Mouse (Mus musculus) forebrain, embryonic 12.5 days (tissue): Measurements from ENCODE around the gene Ddx58. TPM values are rescaled to one million over a fixed set of nuclear protein-coding genes. Genes with fewer than 3 reads are reported as not detected.
A peak's percentile ranks its signal among the peaks of the same experiment; 100 is the strongest.

Experiments
- ATAC-seq: fragments of 200-750 bp; cut with Nextera tagmentation; 2 replicates; pipeline ENCODE4 v1.8.0; 2017; ENCODE audit warnings: moderate TSS enrichment; ENCODE audit not compliant: low FRiP score
- H3K27ac ChIP-seq: fragments of 300-500 bp; sonication (generic); 2 replicates; pipeline ENCODE4 v1.5.1; 2016; ENCODE audit warnings: mild to moderate bottlenecking
- H3K27me3 ChIP-seq: fragments of 300-500 bp; sonication (generic); 2 replicates; pipeline ENCODE4 v1.6.1; 2016; ENCODE audit warnings: mild to moderate bottlenecking
- H3K36me3 ChIP-seq: fragments of 300-500 bp; sonication (generic); replicated peaks from 2 replicates; pipeline ENCODE4 v1.6.1; 2016; ENCODE audit warnings: mild to moderate bottlenecking
- H3K4me1 ChIP-seq: fragments of 300-500 bp; sonication (generic); 2 replicates; pipeline ENCODE4 v1.6.1; 2016
- H3K4me2 ChIP-seq: fragments of 300-500 bp; sonication (generic); 2 replicates; pipeline ENCODE4 v1.6.1; 2016; ENCODE audit warnings: mild to moderate bottlenecking, moderate library complexity
- H3K4me3 ChIP-seq: fragments of 300-500 bp; sonication (generic); replicated peaks from 2 replicates; pipeline ENCODE4 v1.5.1; 2016; ENCODE audit warnings: mild to moderate bottlenecking
- H3K9ac ChIP-seq: fragments of 300-500 bp; sonication (generic); 2 replicates; pipeline ENCODE4 v1.6.1; 2016; ENCODE audit warnings: mild to moderate bottlenecking
- H3K9me3 ChIP-seq: fragments of 300-500 bp; sonication (generic); 2 replicates; pipeline ENCODE4 v1.6.1; 2016
- WGBS: fragments of 180-500 bp; shearing (Covaris S2); methylation state at CpG from one replicate; pipeline ENCODE4 v1.1.7; 2016; 5-methylcytosine and 5-hydroxymethylcytosine counted together
- polyA plus RNA-seq: library from polyadenylated mRNA; unstranded; fragments of >200 nt; fragmentation: Nextera tagmentation; extraction: Ambion mirVana; gene quantifications from 2 replicates; pipeline ENCODE4 v1.2.1, GENCODE M21; 2016

Ddx58 gene
- 2.7 and 4.2 TPM in 2 replicates for polyA plus RNA-seq

GRCm38 (mm10) chr4:40239409-40240271, at the start of gene Ddx58:
Gene Ddx58, minus strand, starts transcription at chr4:40239828.
- peak within 1 kb of the TSS; percentile 48 for H3K4me3 ChIP-seq
- H3K4me2 ChIP-seq = peak within 1 kb of the TSS; percentile 79
- H3K4me1 ChIP-seq = peaks cover 15% of the 10 kb centered on the region
- WGBS = 6% methylated on average over 31 of the region's 35 CpGs
- H3K9ac ChIP-seq = peak within 1 kb of the TSS; percentile 59
- no peaks in the 10 kb centered on the region for H3K36me3 ChIP-seq
- no peaks in the 10 kb centered on the region for H3K9me3 ChIP-seq
- no peak within 1 kb of the TSS for H3K27ac ChIP-seq
- ATAC-seq = peak; percentile 58
- H3K27me3 ChIP-seq = no peaks in the 10 kb centered on the region

- Histone ChIP-seq H3K4me1 (no peaks in the 10 kb centered on the region), H3K27me3 (no peaks in the 10 kb centered on the region), H3K9me3 (no peaks in the 10 kb centered on the region), H3K27ac (no peak overlapping the region), H3K9ac (no peak overlapping the region), H3K4me2 (no peak overlapping the region), H3K36me3 (no peaks in the 10 kb centered on the region), H3K4me3 (no peak overlapping the region)
- no peak for ATAC-seq
- 90% methylated on average over 2 of the region's 2 CpGs for WGBS
These were observed 49.4 kb upstream of the Ddx58 start for GRCm38 (mm10) chr4:40289046-40289445.

- H3K4me3 ChIP-seq = no peak overlapping the region
- H3K36me3 ChIP-seq = no peaks in the 10 kb centered on the region
- 79% methylated on average over 6 of the region's 6 CpGs for WGBS
- no peak for ATAC-seq
- H3K9me3 ChIP-seq = no peaks in the 10 kb centered on the region
- no peak overlapping the region for H3K27ac ChIP-seq
- H3K4me2 ChIP-seq = no peak overlapping the region
- H3K27me3 ChIP-seq = no peaks in the 10 kb centered on the region
- H3K4me1 ChIP-seq = no peaks in the 10 kb centered on the region
- no peak overlapping the region for H3K9ac ChIP-seq
These were observed 47.8 kb upstream of the Ddx58 start for GRCm38 (mm10) chr4:40287415-40287814.

GRCm38 (mm10) chr4:40285582-40285981, 46.0 kb upstream of the Ddx58 start:
- ATAC-seq = no peak
- 20% methylated on average over 4 of the region's 4 CpGs for WGBS
- H3K36me3 ChIP-seq = no peaks in the 10 kb centered on the region

GRCm38 (mm10) chr4:40279276-40279900, 39.8 kb upstream of the Ddx58 start, which contains the start of gene Ndufb6:
Gene Ndufb6, minus strand, starts transcription at chr4:40279421.
- H3K27ac ChIP-seq = peak within 1 kb of the TSS; percentile 47

More at GRCm38 (mm10) chr4:40285582-40285981, 46.0 kb upstream of the Ddx58 start:
- Histone ChIP-seq H3K9ac (no peak overlapping the region), H3K9me3 (no peaks in the 10 kb centered on the region), H3K4me3 (no peak overlapping the region), H3K4me2 (no peak overlapping the region), H3K4me1 (no peaks in the 10 kb centered on the region), H3K27me3 (no peaks in the 10 kb centered on the region), H3K27ac (no peak overlapping the region)

GRCm38 (mm10) chr4:40278880-40279275, 39.2 kb upstream of the Ddx58 start:
- whole genome bisulfite sequencing = under 1% methylated on average over 21 of the region's 21 CpGs
- Histone ChIP-seq H3K27me3 (no peaks in the 10 kb centered on the region), H3K4me3 (peak overlapping the region; percentile 85), H3K4me1 (peaks cover 13% of the 10 kb centered on the region), H3K9me3 (no peaks in the 10 kb centered on the region), H3K4me2 (peak overlapping the region; percentile 94), H3K9ac (peak overlapping the region; percentile 82), H3K36me3 (peaks cover 21% of the 10 kb centered on the region), H3K27ac (peak overlapping the region; percentile 42; the same call in 1 of the 2 replicates)
- ATAC-seq = peak; percentile 77

More at GRCm38 (mm10) chr4:40279276-40279900, 39.8 kb upstream of the Ddx58 start, which contains the start of gene Ndufb6:
- Histone ChIP-seq H3K9ac (peak within 1 kb of the TSS; percentile 82), H3K36me3 (peaks cover 19% of the 10 kb centered on the region), H3K4me1 (peaks cover 13% of the 10 kb centered on the region), H3K27me3 (no peaks in the 10 kb centered on the region), H3K4me2 (peak within 1 kb of the TSS; percentile 94), H3K4me3 (peak within 1 kb of the TSS; percentile 85), H3K9me3 (no peaks in the 10 kb centered on the region)
- WGBS = under 1% methylated on average over 36 of the region's 36 CpGs
- ATAC-seq = peak; percentile 96

- peak within 1 kb of the TSS; percentile 89 for H3K9ac ChIP-seq
- H3K36me3 ChIP-seq = peaks cover 20% of the 10 kb centered on the region
- H3K4me2 ChIP-seq = peak within 1 kb of the TSS; percentile 89
- ATAC-seq = peak; percentile 95
- no peaks in the 10 kb centered on the region for H3K27me3 ChIP-seq
- under 1% methylated on average over 38 of the region's 38 CpGs for WGBS
- H3K9me3 ChIP-seq = no peaks in the 10 kb centered on the region
- H3K4me1 ChIP-seq = peaks cover 24% of the 10 kb centered on the region
- peak within 1 kb of the TSS; percentile 71 for H3K4me3 ChIP-seq
- peak within 1 kb of the TSS; percentile 97 for H3K27ac ChIP-seq
These were observed 29.9 kb upstream of the Ddx58 start, which contains the start of the genes Smim27 and Topors for GRCm38 (mm10) chr4:40269430-40270032. Gene Smim27, plus strand, starts transcription at chr4:40269579. Gene Topors, minus strand, starts transcription at chr4:40269850.

GRCm38 (mm10) chr4:40268835-40269234, 29.2 kb upstream of the Ddx58 start:
- H3K36me3 ChIP-seq = peaks cover 18% of the 10 kb centered on the region
- peaks cover 24% of the 10 kb centered on the region for H3K4me1 ChIP-seq
- no peaks in the 10 kb centered on the region for H3K9me3 ChIP-seq
- ATAC-seq = peak; percentile 9
- peak overlapping the region; percentile 89 for H3K9ac ChIP-seq
- peak overlapping the region; percentile 89 for H3K4me2 ChIP-seq
- peak overlapping the region; percentile 71 for H3K4me3 ChIP-seq
- peak overlapping the region; percentile 97 for H3K27ac ChIP-seq
- no peaks in the 10 kb centered on the region for H3K27me3 ChIP-seq
- under 1% methylated on average over 16 of the region's 16 CpGs for WGBS

GRCm38 (mm10) chr4:40268204-40268813, 28.7 kb upstream of the Ddx58 start:
- H3K9ac ChIP-seq = peak overlapping the region; percentile 89
- peaks cover 24% of the 10 kb centered on the region for H3K4me1 ChIP-seq
- H3K4me3 ChIP-seq = peak overlapping the region; percentile 71
- H3K27ac ChIP-seq = peak overlapping the region; percentile 97
- ATAC-seq = peak; percentile 83
- H3K4me2 ChIP-seq = peak overlapping the region; percentile 89
- H3K36me3 ChIP-seq = peaks cover 17% of the 10 kb centered on the region; the same call in 1 of the 2 replicates
- no peaks in the 10 kb centered on the region for H3K27me3 ChIP-seq
- no peaks in the 10 kb centered on the region for H3K9me3 ChIP-seq
- WGBS = under 1% methylated on average over 50 of the region's 50 CpGs

GRCm38 (mm10) chr4:40267681-40268080, 28.1 kb upstream of the Ddx58 start:
- no peaks in the 10 kb centered on the region for H3K27me3 ChIP-seq
- 70% methylated on average over 7 of the region's 7 CpGs for whole genome bisulfite sequencing
- H3K4me1 ChIP-seq = peaks cover 24% of the 10 kb centered on the region
- peak overlapping the region; percentile 97 for H3K27ac ChIP-seq
- no peaks in the 10 kb centered on the region for H3K9me3 ChIP-seq
- peak overlapping the region; percentile 89 for H3K4me2 ChIP-seq
- peak overlapping the region; percentile 89 for H3K9ac ChIP-seq
- H3K4me3 ChIP-seq = peak overlapping the region; percentile 71
- no peak for ATAC-seq
- H3K36me3 ChIP-seq = peaks cover 21% of the 10 kb centered on the region

- Histone ChIP-seq H3K9ac (no peak overlapping the region), H3K27ac (no peak overlapping the region), H3K27me3 (no peaks in the 10 kb centered on the region), H3K4me2 (no peak overlapping the region), H3K4me3 (no peak overlapping the region), H3K4me1 (peaks cover 18% of the 10 kb centered on the region), H3K36me3 (peaks cover 51% of the 10 kb centered on the region), H3K9me3 (no peaks in the 10 kb centered on the region)
- ATAC-seq = no peak
- 89% methylated on average over 1 of the region's 1 CpGs for WGBS
These were observed 24.7 kb upstream of the Ddx58 start for GRCm38 (mm10) chr4:40264321-40264720.
